Mouse (Mus musculus) cerebellum, adult (tissue): ENCODE measurements at regions not wholly inside any gene's neighbourhood (a gene's known extent, or its start where the extent isn't known, plus 50 kb on each side); places are given as distances from the start of the nearest gene placed in this dataset.

Source experiments
- ATAC-seq: cut with Nextera tagmentation; 2 replicates; pipeline ENCODE4 v1.9.2; 2017; ENCODE audit warnings: mild to moderate bottlenecking, moderate library complexity, mixed read lengths; ENCODE audit not compliant: insufficient number of reproducible peaks, low FRiP score, low TSS enrichment

GRCm38 (mm10) chrX:162241291-162241690 is 81.8 kb upstream of the Nhs start:
- ATAC-seq = no peak

GRCm38 (mm10) chrX:162235552-162235951 is 76.0 kb upstream of the Nhs start:
- ATAC-seq = no peak

GRCm38 (mm10) chrX:162210848-162211247 is 51.3 kb upstream of the Nhs start:
- ATAC-seq = no peak
